Mouse (Mus musculus): ENCODE measurements at regions not wholly inside any gene's neighbourhood (a gene's known extent, or its start where the extent isn't known, plus 50 kb on each side); places are given as distances from the start of the nearest gene placed in this dataset.

- DNase-seq, result no peak
Observed at GRCm38 (mm10) chr1:143946933-143947332, 57.0 kb downstream of the Rgs2 start.

DNA sequence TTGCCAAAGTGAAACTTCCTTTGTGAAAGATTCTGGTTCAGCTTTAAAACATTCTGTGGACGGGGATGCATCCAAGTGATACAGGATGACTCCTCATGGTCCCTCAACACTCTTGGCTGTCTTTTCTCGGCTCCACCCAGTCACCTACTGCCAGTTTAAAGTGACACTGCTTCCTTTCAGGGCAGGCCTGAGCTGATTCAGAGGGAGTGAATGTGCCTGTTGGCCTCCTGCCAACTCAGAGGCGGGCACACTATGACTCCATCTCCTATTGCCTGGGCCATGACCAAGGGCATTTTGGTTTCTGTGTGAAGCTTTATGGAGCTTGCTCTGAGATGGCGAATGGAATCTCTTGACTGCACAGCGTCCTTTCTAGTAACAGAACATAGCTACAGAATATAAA, 62.5 kb downstream of the Rgs2 start:
- DNase-seq, result no peak

DNA sequence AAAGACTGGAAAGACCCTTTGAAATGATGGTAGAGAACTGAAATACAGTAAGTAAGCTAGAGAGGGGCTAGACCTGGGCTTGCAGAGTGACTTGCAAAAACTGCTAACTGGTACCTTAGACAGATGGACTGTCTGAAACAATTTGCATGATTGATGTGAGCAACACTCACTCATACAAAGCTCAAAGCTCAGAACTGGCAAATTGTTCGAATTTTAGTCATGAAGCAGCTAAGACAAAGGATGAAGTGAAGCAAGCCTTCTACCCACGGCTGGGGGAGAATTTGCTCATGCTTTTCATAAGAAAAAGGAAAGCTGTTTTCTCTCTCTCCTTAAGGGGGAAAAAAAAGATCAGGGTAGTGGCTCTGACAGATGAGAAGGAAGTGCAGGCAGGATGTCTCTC, 64.5 kb downstream of the Rgs2 start:
- DNase-seq, result no peak

DNA sequence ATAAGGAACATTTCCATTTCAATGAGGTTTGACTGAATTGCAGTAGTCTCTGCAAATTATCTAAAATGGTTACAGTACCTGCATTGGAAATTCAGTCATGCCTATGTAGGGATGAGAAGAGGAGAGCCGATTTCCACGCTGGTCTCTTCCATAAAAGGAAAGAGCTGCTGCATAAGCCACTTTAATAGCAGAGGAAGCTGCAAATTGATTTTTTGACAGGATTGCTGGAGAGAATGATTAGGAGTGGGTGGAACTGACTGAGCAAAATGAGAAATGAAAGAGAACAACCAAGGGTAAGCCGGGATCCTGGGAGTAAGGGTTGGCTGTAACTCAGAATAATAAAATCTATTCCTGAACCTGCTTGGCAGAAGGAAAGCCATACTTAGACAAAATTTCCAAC, 65.4 kb downstream of the Rgs2 start:
- DNase-seq, result no peak

GRCm38 (mm10) chr1:143930798-143931197, 73.2 kb downstream of the Rgs2 start:
- no peak for DNase-seq

DNA sequence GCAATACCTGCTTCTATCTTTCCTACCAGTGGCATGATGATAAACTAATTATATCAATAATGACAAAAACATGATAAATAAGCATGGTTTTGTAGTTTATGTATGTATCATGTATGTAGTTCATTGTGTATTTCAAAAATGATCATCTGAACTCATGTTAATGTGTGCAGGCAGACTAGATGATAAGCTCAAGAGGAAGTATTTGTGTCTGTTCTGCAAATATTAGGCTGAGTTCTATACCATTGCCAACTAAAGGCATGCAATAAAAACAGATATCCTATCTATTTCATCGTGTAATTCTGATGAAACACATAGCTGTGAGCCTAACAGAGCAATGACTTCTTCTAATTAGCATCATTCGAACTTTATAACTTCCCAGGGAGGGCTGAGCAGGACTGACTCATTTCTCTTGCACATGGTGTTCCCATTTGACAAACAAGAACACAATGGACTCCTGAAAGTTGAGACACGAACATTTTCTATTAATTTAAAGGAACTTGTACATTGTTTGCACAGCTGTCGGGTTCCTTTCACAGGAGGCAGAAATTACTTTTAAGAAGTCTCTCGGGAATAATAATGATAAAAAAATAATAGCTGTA, 74.3 kb downstream of the Rgs2 start:
- DNase-seq, result no peak

- no peak for DNase-seq
Observed at GRCm38 (mm10) chr1:143922499-143922898, 81.5 kb downstream of the Rgs2 start.

DNA sequence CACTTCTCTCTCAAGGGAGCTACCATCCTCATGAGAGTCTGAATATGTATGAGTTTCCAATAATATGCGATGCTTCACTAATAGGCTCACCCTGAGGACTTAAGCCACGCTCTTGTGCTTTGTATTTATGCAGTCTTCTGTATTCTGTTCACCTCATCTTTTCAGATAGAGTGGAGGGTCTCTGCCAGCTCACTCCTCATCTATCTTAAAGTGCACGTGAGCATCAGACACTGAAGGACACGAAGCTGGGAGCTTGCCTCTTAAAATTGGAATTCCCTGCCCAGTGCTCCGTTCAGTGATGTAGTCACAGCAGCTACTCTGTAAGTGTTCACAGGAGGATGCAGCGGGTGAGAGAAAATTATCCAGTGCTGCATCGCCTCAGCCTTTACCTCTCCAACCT, 83.7 kb downstream of the Rgs2 start:
- no peak for DNase-seq

DNA sequence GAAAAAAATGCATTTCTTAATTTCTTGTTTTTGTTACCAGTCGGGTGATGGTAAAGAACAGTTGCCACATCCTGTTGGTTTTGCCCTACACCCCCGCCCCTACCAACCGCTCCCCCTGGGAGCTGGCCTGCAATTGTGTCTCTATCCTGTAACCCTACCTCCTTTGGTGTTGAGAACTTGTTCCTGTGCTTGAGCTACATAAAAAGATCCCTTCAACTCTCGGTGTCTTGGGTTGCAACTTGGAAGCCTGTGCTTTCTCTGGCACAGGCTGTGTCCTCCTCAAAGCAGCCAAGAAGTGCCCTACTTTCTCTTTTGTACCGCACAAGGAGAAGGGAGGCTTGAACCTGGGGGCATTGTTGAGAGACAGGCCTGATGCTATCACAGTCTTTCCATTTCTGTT, 85.0 kb downstream of the Rgs2 start:
- DNase-seq, result no peak

- no peak for DNase-seq
Observed at GRCm38 (mm10) chr1:143918146-143918774, 85.7 kb downstream of the Rgs2 start.

DNA sequence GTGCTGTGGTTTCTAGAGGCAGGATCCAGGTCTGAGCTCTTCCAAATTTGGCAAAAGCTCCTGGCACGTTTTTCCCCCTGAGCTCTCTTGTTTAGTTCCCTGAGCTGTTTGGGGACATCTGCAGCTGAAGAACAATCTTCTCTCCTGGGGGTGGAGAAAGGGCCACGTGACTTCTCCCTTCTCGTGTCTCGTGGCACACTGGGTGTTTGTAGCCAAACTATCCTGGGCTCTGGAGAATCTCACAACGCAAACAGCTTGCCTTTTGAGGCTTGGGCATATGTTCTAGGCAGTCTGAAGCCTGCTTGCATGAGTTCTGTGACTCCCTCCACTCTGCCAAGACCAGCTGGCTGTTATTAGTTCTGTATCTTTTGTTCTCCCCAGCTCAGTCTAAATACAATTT, 86.3 kb downstream of the Rgs2 start:
- peak; percentile 68 to 73 for DNase-seq

- DNase-seq, result no peak
Observed at GRCm38 (mm10) chr1:143916587-143916986, 87.4 kb downstream of the Rgs2 start.

DNA sequence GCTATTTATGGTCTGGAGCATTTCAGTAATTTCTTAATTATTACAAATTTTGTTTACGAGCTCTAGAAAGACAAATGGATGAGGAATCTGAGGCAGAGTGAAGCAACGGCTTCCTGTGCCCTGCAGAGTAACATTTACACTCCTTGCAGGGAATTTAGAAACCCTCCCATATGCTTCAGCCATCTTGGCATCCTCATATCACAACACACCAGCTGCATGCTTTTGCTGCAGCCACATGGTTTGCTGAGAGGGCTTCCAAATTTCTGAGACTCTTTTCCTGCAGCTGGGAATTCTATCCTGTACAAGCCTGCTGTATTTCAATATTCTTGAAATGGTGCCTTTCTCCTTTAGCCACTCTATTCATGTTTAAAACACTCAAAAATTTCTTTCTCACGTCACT, 91.4 kb downstream of the Rgs2 start:
- DNase-seq, result no peak

DNA sequence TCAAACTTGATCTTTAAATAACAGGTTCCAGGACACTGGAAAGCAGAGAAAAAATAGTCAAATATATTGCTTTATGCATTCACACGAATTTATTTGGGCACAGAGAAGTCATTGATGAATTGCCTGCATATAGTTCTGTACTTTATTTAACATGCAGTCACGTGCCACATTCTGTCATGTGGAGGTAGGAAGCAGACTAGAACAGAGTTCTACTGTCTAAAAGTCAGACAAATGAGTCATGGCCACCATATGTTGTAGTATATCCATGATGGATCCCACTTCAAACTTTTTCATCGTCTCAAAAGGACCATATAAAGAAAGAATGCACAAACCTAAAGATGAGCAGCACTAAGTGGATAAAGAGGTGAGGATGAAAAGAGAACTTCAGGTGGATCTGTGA, 92.7 kb downstream of the Rgs2 start:
- no peak for DNase-seq

GRCm38 (mm10) chr1:143910530-143910929, 93.4 kb downstream of the Rgs2 start:
- no peak for DNase-seq

GRCm38 (mm10) chr1:143907312-143907711, 96.6 kb downstream of the Rgs2 start:
- no peak for DNase-seq

GRCm38 (mm10) chr1:143906881-143907280, 97.1 kb downstream of the Rgs2 start:
- no peak for DNase-seq

GRCm38 (mm10) chr1:143903985-143904384, 100.0 kb downstream of the Rgs2 start:
- peak; percentile 9 to 15 for DNase-seq

- no peak for DNase-seq
Observed at GRCm38 (mm10) chr1:143903234-143903633, 100.7 kb downstream of the Rgs2 start.

- DNase-seq, result no peak
Observed at GRCm38 (mm10) chr1:143901127-143901920, 102.6 kb downstream of the Rgs2 start.

GRCm38 (mm10) chr1:143888510-143888909, 111.4 kb downstream of the Uchl5 start:
- DNase-seq, result no peak

DNA sequence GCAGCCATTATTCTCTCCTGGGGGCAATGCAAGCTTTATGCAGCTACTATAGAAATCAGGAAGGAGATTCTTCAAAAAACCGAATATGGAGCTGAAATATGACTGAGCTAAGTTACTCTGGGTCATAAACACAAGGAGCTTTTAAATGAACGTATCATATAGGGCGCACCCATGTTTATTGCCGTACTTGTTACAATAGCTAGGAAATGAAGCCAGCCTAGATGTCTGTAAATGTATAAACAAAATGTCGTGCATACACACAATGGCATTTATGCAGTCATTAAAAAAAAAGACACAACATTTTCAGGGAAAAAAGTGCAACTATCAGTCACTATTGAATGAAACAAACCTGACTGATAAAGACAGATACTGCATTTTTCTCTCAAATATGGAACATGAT, 111.0 kb downstream of the Uchl5 start:
- DNase-seq, result no peak

GRCm38 (mm10) chr1:143886014-143886413, 108.9 kb downstream of the Uchl5 start:
- DNase-seq, result no peak

GRCm38 (mm10) chr1:143881192-143881591, 104.1 kb downstream of the Uchl5 start:
- DNase-seq, result no peak

All from layer of hippocampus, postnatal 36 days (tissue).